Mouse (Mus musculus): ENCODE data around the gene Meis2. TPM values are rescaled to one million over a fixed set of nuclear protein-coding genes. Genes with fewer than 3 reads are reported as not detected.

The Meis2 gene
- total and polyA plus RNA-seq, 2 experiments from 2014 or later, result 105 to 132 TPM

- peak overlapping the region; percentile 51 for H3K4me3 ChIP-seq (ENCODE audit: low read length)
- no peaks in the 10 kb centered on the region for H3K36me3 ChIP-seq (ENCODE audit: insufficient read depth, low read length)
- ATAC-seq, result no peak
- no peaks in the 10 kb centered on the region for H3K9me3 ChIP-seq (ENCODE audit: low read length)
- WGBS, result under 1% methylated on average over 20 of the region's 20 CpGs
- H3K9ac ChIP-seq (replicated peaks; ENCODE audit: low read length), result peak overlapping the region; percentile 62
- TF ChIP-seq CTCF (IDR thresholded peaks at IDR 0.05; ENCODE audit: low read depth), result no peak
- H3K27me3 ChIP-seq (ENCODE audit: insufficient read depth, low read length), result peaks cover 3% of the 10 kb centered on the region; the same call in 1 of the 2 replicates
- DNase-seq (ENCODE audit: low spot score), result peak; percentile 20
- peak overlapping the region; percentile 81 for H3K27ac ChIP-seq
- H3K4me1 ChIP-seq (ENCODE audit: insufficient read depth, low read length), result no peaks in the 10 kb centered on the region
- peak overlapping the region; percentile 72 for H3K4me2 ChIP-seq (ENCODE audit: low read depth, low read length)
These were observed 1.1 kb downstream of the Meis2 start for GRCm38 (mm10) chr2:116064521-116064920.

- DNase-seq (ENCODE audit: low spot score) (peak; percentile 61), ATAC-seq (no peak)
- WGBS, result under 1% methylated on average over 36 of the region's 37 CpGs
- TF ChIP-seq CTCF (IDR thresholded peaks at IDR 0.05; ENCODE audit: low read depth), result no peak
- Histone ChIP-seq H3K27me3 (ENCODE audit: insufficient read depth, low read length) (0 out of 2 replicates have a peak, but pooled peaks cover 7% of the 10 kb centered on the region), H3K27ac (peak overlapping the region; percentile 81), H3K4me1 (ENCODE audit: insufficient read depth, low read length) (no peaks in the 10 kb centered on the region), H3K9ac (replicated peaks; ENCODE audit: low read length) (peak overlapping the region; percentile 69), H3K36me3 (ENCODE audit: insufficient read depth, low read length) (no peaks in the 10 kb centered on the region), H3K4me3 (ENCODE audit: low read length) (peak overlapping the region; percentile 51), H3K9me3 (ENCODE audit: low read length) (no peaks in the 10 kb centered on the region), H3K4me2 (ENCODE audit: low read depth, low read length) (peak overlapping the region; percentile 72)
These were observed 1.8 kb downstream of the Meis2 start for GRCm38 (mm10) chr2:116063819-116064293.

GRCm38 (mm10) chr2:116062761-116063441, 2.7 kb downstream of the Meis2 start:
- Histone ChIP-seq H3K4me1 (ENCODE audit: insufficient read depth, low read length) (no peaks in the 10 kb centered on the region), H3K4me3 (ENCODE audit: low read length) (peak overlapping the region; percentile 51), H3K9me3 (ENCODE audit: low read length) (no peaks in the 10 kb centered on the region), H3K27me3 (ENCODE audit: insufficient read depth, low read length) (0 out of 2 replicates have a peak, but pooled peaks cover 14% of the 10 kb centered on the region), H3K9ac (replicated peaks; ENCODE audit: low read length) (peak overlapping the region; percentile 69), H3K4me2 (ENCODE audit: low read depth, low read length) (peak overlapping the region; percentile 72), H3K27ac (peak overlapping the region; percentile 81), H3K36me3 (ENCODE audit: insufficient read depth, low read length) (no peaks in the 10 kb centered on the region)
- TF ChIP-seq CTCF (IDR thresholded peaks at IDR 0.05; ENCODE audit: low read depth), result no peak
- no peak for ATAC-seq
- WGBS, result under 1% methylated on average over 36 of the region's 36 CpGs
- DNase-seq (ENCODE audit: low spot score), result peak; percentile 39

- ATAC-seq, result no peak
- peak overlapping the region; percentile 69 for H3K9ac ChIP-seq (replicated peaks; ENCODE audit: low read length)
- H3K4me1 ChIP-seq (ENCODE audit: insufficient read depth, low read length), result no peaks in the 10 kb centered on the region
- DNase-seq (ENCODE audit: low spot score), result peak; percentile 51
- no peak for TF ChIP-seq CTCF (IDR thresholded peaks at IDR 0.05; ENCODE audit: low read depth)
- peak overlapping the region; percentile 81 for H3K27ac ChIP-seq
- 2% methylated on average over 20 of the region's 20 CpGs for WGBS
- no peaks in the 10 kb centered on the region for H3K36me3 ChIP-seq (ENCODE audit: insufficient read depth, low read length)
- peak overlapping the region; percentile 72 for H3K4me2 ChIP-seq (ENCODE audit: low read depth, low read length)
- no peaks in the 10 kb centered on the region for H3K9me3 ChIP-seq (ENCODE audit: low read length)
- peak overlapping the region; percentile 51 for H3K4me3 ChIP-seq (ENCODE audit: low read length)
- H3K27me3 ChIP-seq (ENCODE audit: insufficient read depth, low read length), result 0 out of 2 replicates have a peak, but pooled peaks cover 14% of the 10 kb centered on the region
These were observed 3.4 kb downstream of the Meis2 start for GRCm38 (mm10) chr2:116062251-116062651.

- TF ChIP-seq CTCF (IDR thresholded peaks at IDR 0.05; ENCODE audit: low read depth), result no peak
These were observed 4.1 kb downstream of the Meis2 start for GRCm38 (mm10) chr2:116061401-116062021.

GRCm38 (mm10) chr2:116060701-116061400, 4.8 kb downstream of the Meis2 start:
- 0 out of 2 replicates have a peak, but pooled peaks cover 14% of the 10 kb centered on the region for H3K27me3 ChIP-seq (ENCODE audit: insufficient read depth, low read length)
- peak overlapping the region; percentile 69 for H3K9ac ChIP-seq (replicated peaks; ENCODE audit: low read length)
- H3K4me2 ChIP-seq (ENCODE audit: low read depth, low read length), result peak overlapping the region; percentile 72
- no peak for TF ChIP-seq CTCF (IDR thresholded peaks at IDR 0.05; ENCODE audit: low read depth)
- H3K36me3 ChIP-seq (ENCODE audit: insufficient read depth, low read length), result no peaks in the 10 kb centered on the region
- H3K9me3 ChIP-seq (ENCODE audit: low read length), result no peaks in the 10 kb centered on the region
- WGBS, result 17% methylated on average over 21 of the region's 21 CpGs
- peak overlapping the region; percentile 51 for H3K4me3 ChIP-seq (ENCODE audit: low read length)
- peak overlapping the region; percentile 81 for H3K27ac ChIP-seq
- ATAC-seq (no peak), DNase-seq (ENCODE audit: low spot score) (peak; percentile 4)
- no peaks in the 10 kb centered on the region for H3K4me1 ChIP-seq (ENCODE audit: insufficient read depth, low read length)

More at GRCm38 (mm10) chr2:116061401-116062021, 4.1 kb downstream of the Meis2 start:
- Histone ChIP-seq H3K4me3 (ENCODE audit: low read length) (peak overlapping the region; percentile 51), H3K4me1 (ENCODE audit: insufficient read depth, low read length) (no peaks in the 10 kb centered on the region), H3K36me3 (ENCODE audit: insufficient read depth, low read length) (no peaks in the 10 kb centered on the region), H3K27ac (peak overlapping the region; percentile 81), H3K27me3 (ENCODE audit: insufficient read depth, low read length) (0 out of 2 replicates have a peak, but pooled peaks cover 14% of the 10 kb centered on the region), H3K4me2 (ENCODE audit: low read depth, low read length) (peak overlapping the region; percentile 72), H3K9me3 (ENCODE audit: low read length) (no peaks in the 10 kb centered on the region), H3K9ac (replicated peaks; ENCODE audit: low read length) (peak overlapping the region; percentile 69)
- WGBS, result 3% methylated on average over 30 of the region's 30 CpGs
- DNase-seq (ENCODE audit: low spot score) (peak; percentile 27), ATAC-seq (no peak)
